Mouse (Mus musculus) small intestine, adult 2 months (tissue): Measurements from ENCODE around the gene Inpp5a.

Experiments
- CTCF ChIP-seq: fragments of 200-500 bp; IDR thresholded peaks from 2 replicates; pipeline ENCODE4 v1.5.1; 2012; ENCODE audit warnings: low read depth, mild to moderate bottlenecking, control low read depth, inconsistent platforms, low read length, moderate library complexity, mixed read lengths; ENCODE audit not compliant: insufficient replicate concordance, insufficient read length; ENCODE audit errors: extremely low read depth
- POLR2A ChIP-seq: fragments of 200-500 bp; IDR thresholded peaks from 2 replicates; pipeline ENCODE4 v1.6.1; 2012; ENCODE audit warnings: low read depth, mild to moderate bottlenecking, control low read depth, inconsistent platforms, low read length, moderate library complexity

DNA sequence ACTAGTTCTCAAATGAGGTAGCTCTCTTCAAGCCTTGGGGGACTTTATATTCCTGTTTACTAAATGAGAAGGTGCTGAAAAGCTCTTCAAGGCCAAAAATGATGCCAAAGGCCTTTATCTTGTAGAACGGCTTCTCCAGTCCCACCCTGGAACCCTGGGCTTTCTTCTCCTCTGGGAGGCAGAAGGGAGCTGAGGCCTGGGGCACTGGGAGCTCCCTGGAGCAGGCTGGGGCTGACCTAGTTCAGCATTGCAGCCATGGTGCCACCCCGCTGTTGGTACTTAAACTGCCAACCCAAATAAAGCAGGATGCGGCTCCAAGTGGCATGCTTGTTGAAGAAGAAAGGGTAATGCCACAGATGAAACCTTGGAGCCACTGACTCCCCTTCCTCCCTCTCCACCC lies 1.5 kb downstream of the Inpp5a start:
- TF ChIP-seq CTCF = 0 out of 2 replicates have a peak, but pooled peaks have one; percentile 9
- no peak for TF ChIP-seq POLR2A
